Mouse (Mus musculus) olfactory bulb, adult 2 months (tissue): ENCODE results near the gene Ppp1r3e. TPM values are rescaled to one million over a fixed set of nuclear protein-coding genes. Genes with fewer than 3 reads are reported as not detected.

Source experiments
- H3K27ac ChIP-seq: fragments of 200-500 bp; 2 replicates; pipeline ENCODE4 v1.5.1; 2012; ENCODE audit warnings: low read depth, low read length; ENCODE audit not compliant: insufficient read depth
- H3K4me1 ChIP-seq: fragments of 200-500 bp; 2 replicates; pipeline ENCODE4 v1.6.1; 2012; ENCODE audit warnings: low read length; ENCODE audit not compliant: control insufficient read depth, insufficient read depth
- H3K4me3 ChIP-seq: fragments of 200-500 bp; 2 replicates; pipeline ENCODE4 v1.5.1; 2012; ENCODE audit warnings: mild to moderate bottlenecking, low read depth, low read length, moderate library complexity; ENCODE audit not compliant: insufficient read depth
- CTCF ChIP-seq: fragments of 200-500 bp; IDR thresholded peaks from 2 replicates; pipeline ENCODE4 v1.5.1; 2012; ENCODE audit warnings: low read depth, mild to moderate bottlenecking, low read length, moderate library complexity; ENCODE audit not compliant: insufficient read depth
- POLR2A ChIP-seq: fragments of 200-500 bp; IDR thresholded peaks from 2 replicates; pipeline ENCODE4 v1.6.1; 2012; ENCODE audit warnings: mild to moderate bottlenecking, low read depth, low read length, moderate library complexity; ENCODE audit not compliant: insufficient read depth
- WGBS: fragments of 180-500 bp; shearing (Covaris S2); methylation state at CpG from one replicate; pipeline ENCODE4 v1.1.7; 2018; 5-methylcytosine and 5-hydroxymethylcytosine counted together
- polyA plus RNA-seq: library from polyadenylated mRNA; stranded (reverse); fragments of >200 nt; gene quantifications from 2 replicates; pipeline ENCODE4 v1.2.4, GENCODE M21; 2012; ENCODE audit warnings: low replicate concordance; ENCODE audit not compliant: missing spikeins, insufficient read depth, insufficient read length

The Ppp1r3e gene
- polyA plus RNA-seq, 1 experiment, result not detected

DNA sequence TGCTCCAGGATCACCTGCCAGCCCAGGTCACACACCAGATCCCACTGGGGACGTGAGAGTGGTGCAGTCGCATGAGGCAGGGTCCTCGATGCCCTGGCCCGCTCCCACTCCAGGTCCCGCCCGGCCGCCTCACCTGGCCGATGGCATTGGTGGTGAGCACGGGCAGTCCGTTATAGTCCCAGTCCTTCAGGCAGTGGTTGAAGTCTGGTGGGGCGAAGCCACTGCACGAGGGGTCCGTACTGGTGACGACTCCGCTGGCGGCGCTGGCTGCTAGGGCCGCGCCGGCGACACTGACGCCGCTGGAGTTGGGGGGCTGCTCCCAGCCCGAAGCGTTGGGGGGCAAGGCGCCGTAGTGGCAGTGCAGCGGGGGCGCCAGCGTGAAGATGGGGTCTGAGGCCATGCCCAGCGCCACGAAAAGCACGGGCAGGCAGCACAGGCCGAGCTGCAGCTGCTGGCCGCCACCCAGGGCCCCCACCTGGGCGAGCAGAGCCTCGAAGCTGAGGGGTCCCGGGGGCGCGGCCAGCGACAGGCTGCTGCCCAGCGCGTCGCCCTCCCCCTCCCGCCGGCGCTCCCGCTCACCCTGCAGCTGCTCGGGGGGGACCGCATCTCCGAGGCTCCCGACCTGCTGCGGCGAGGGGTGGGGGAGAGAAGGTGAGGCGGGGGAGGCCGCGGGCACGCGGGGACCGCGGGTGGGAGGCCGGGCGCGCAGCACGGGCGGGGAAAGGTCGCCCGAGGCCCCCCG is 34.9 kb upstream of the Ppp1r3e start:
- H3K4me1 ChIP-seq, result peaks cover 31% of the 10 kb centered on the region
- peak overlapping the region; percentile 76 for H3K4me3 ChIP-seq
- TF ChIP-seq CTCF, result no peak
- no peak for TF ChIP-seq POLR2A
- 3% methylated on average over 59 of the region's 69 CpGs for WGBS
- peak overlapping the region; percentile 97 for H3K27ac ChIP-seq

DNA sequence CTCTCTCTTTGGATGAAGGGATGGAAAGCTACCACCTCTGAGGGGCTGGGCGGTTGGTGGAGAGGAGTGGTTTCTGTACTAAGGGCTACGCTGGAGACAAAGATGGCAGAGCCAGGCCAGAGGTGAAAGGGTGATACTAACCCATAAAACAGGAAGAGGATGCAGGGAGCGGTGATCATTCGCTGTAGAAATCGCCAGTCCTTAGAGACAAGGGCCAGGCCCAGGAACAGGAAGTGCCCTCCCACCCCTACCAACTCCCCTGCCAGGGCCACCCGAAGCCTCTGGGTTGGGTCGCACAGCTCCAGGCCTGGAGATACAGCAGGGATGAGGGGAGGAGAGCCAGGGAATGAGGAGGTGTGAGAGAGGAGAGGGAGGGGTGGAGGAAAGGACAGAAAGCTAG is 31.3 kb upstream of the Ppp1r3e start:
- TF ChIP-seq POLR2A (no peak), CTCF (no peak)
- WGBS, result 71% methylated on average over 7 of the region's 7 CpGs
- H3K4me1 ChIP-seq, result peaks cover 33% of the 10 kb centered on the region
- peak overlapping the region; percentile 48; the same call in 1 of the 2 replicates for H3K27ac ChIP-seq
- H3K4me3 ChIP-seq, result no peak overlapping the region

DNA sequence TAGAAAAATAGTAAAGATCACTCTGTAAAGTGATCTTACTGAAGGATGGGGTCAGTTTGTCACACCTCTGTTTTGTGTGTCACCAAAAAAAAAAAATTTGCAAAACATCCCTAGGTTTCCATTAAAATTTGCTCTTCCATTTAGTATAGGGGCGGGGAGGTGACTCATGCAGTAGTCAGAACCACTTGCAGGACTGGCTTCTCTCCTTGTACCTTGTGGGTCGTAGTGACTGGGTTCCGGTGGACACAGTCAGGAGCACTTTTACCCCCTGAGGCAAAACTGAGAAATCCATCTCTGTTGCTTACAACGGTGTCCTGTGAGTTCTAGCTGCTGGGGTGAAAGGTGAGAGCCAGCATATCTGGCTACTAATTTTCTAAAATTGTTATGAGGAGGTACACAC is 26.3 kb upstream of the Ppp1r3e start:
- peaks cover 13% of the 10 kb centered on the region; the same call in 1 of the 2 replicates for H3K4me1 ChIP-seq
- WGBS, result 63% methylated on average over 4 of the region's 4 CpGs
- TF ChIP-seq CTCF (no peak), POLR2A (no peak)
- no peak overlapping the region for H3K27ac ChIP-seq
- H3K4me3 ChIP-seq, result no peak overlapping the region

DNA sequence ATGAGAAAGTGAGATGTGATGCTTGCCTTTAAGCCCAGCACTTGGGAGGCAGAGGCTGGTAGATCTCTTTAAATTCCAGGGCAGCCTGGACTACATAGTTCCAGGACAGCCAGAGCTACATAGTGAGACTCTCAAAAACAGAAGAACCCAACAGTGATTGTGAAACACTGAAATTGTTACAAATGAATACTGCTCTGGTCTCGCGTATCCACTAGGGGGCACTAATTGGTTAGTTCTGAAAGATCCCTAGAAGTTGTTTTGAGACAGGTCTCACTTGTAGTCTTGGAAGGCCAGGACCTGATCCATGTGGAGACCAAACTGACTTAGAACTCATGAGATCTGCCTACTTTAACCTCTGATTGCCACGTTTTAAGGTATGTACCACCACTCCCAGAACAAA is 23.0 kb upstream of the Ppp1r3e start:
- no peak overlapping the region for H3K4me3 ChIP-seq
- no peak overlapping the region for H3K27ac ChIP-seq
- H3K4me1 ChIP-seq, result no peaks in the 10 kb centered on the region; the same call in 1 of the 2 replicates
- TF ChIP-seq CTCF (no peak), POLR2A (no peak)
- WGBS, result 2% methylated on average over 3 of the region's 3 CpGs

DNA sequence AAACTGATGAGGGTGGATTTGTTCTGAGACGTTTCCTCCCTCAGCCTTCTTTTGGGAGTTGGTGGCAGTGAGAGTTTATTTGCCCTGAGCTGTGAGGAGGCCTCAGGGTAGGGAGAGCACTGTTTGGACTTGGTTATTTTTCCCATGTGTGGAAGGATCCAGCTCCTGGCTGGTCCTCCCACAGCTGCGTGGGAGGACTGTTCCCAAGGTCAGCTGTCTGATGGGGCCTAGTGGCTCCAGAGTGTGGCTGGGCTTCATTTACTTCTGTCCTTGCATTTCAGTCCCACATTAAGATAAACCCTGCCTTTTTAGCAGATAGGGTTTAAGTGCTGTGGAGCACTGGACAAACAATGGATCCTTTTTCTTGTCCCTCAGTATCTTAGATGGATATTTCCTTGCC is 20.1 kb upstream of the Ppp1r3e start:
- Histone ChIP-seq H3K27ac (no peak overlapping the region), H3K4me3 (no peak overlapping the region), H3K4me1 (no peaks in the 10 kb centered on the region)
- TF ChIP-seq CTCF (no peak), POLR2A (no peak)
- WGBS, result 41% methylated on average over 2 of the region's 2 CpGs

DNA sequence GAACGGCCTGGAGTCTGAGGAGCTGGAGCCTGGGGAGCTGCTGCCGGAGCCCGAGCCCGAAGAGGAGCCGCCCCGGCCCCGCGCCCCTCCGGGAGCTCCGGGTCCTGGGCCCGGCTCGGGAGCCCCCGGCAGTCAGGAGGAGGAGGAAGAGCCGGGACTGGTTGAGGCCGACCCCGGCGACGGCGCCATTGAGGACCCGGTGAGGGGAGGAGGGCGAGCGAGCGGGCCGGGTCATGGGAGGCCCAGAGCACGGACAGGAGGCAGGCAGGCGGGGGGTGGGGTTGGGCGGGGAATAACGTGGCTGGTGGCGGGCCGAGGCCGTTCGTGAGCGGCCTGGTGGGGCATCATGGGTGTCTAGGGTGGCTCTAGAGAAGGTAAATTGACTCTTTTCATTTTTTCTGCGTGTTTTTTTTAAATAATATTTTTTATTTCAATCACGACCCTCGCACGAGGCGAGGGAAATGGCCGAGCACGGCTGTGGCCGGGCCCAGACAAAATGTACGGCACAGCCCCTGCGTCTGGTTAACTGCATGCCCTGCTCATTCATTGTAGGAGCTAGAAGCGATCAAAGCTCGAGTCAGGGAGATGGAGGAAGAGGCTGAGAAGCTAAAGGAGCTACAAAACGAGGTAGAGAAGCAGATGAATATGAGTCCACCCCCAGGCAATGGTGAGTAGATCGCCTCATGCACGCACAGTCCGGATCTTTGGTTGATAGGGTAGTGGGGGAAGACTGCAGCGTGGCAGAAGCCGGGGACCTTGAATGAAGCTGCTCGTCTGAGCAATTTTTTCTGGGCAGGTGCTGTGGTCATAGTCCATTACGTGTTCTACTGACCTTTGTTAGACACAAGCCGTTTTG is 17.2 kb upstream of the Ppp1r3e start:
- Histone ChIP-seq H3K4me3 (peak overlapping the region; percentile 73), H3K27ac (peak overlapping the region; percentile 33; the same call in 1 of the 2 replicates), H3K4me1 (no peaks in the 10 kb centered on the region)
- no peak for TF ChIP-seq CTCF
- no peak for TF ChIP-seq POLR2A
- under 1% methylated on average over 54 of the region's 54 CpGs for WGBS

DNA sequence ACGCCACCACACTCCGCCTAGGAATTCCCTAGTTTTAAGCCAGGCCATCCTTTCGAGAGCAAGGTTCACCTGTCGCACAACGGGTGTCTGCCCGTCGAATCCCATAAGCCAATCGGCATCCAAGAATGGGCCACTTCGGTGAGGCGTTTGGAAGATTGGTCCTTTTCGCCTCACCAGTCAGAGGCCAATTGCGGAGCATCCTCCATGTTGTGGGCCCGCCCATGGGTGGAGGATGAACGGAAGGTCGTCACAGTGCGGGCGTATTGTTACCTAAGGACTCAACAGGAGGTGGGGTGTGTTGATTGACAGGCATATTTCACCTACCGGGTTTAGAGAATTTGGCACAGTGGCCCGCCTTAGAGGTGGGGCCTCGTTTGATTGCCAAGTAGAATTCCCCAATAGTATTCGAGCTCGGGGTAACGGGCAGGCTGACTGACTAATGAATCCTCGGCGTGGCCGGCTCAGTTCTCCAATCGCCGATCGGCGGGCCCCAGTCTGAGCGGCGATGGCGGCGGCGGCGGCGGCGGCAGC is 16.4 kb upstream of the Ppp1r3e start:
- WGBS, result under 1% methylated on average over 38 of the region's 38 CpGs
- Histone ChIP-seq H3K4me3 (peak overlapping the region; percentile 73), H3K4me1 (no peaks in the 10 kb centered on the region), H3K27ac (peak overlapping the region; percentile 87)
- TF ChIP-seq POLR2A (peak; percentile 42; the same call in 1 of the 2 replicates), CTCF (no peak)

DNA sequence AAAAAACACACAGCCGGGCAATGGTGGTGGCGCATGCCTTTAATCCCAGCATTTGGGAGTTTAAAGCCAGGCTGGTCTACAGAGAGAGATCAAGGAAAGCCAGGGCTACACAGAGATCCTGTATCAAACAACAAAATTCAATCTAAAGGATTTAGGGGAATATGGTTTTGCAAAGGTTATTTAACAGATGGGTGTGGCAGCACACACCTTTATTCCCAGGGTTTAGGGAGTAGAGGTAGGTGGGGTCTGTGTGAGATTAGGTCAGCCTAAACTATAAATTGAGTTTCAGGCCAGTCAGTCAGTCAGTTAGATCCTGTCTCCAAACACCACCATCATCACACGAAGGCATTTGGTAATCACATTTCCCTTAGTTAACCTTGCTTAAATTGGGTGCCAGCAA is 14.8 kb upstream of the Ppp1r3e start, which contains the start of gene Pabpn1:
Gene Pabpn1, plus strand, starts transcription at position 301 of the 400 bp plus-strand sequence.
- no peak within 1 kb of the TSS for H3K4me3 ChIP-seq
- TF ChIP-seq CTCF (no peak), POLR2A (no peak)
- 87% methylated on average over 3 of the region's 3 CpGs for WGBS
- peak within 1 kb of the TSS; percentile 87 for H3K27ac ChIP-seq
- no peaks in the 10 kb centered on the region for H3K4me1 ChIP-seq
